Mouse (Mus musculus) heart, embryonic 16.5 days (tissue): ENCODE measurements around the gene Hadhb. TPM values are rescaled to one million over a fixed set of nuclear protein-coding genes. Genes with fewer than 3 reads are reported as not detected.

Experiments used
- ATAC-seq: fragments of 200-750 bp; cut with Nextera tagmentation; replicated peaks from 2 replicates; pipeline ENCODE4 v1.8.0; 2017; ENCODE audit warnings: moderate number of reproducible peaks; ENCODE audit not compliant: insufficient read depth, low FRiP score; ENCODE audit errors: extremely low read depth
- H3K27ac ChIP-seq: fragments of 300-500 bp; sonication (generic); 2 replicates; pipeline ENCODE4 v1.5.1; 2014; ENCODE audit warnings: mild to moderate bottlenecking, low read length, control low read depth, moderate library complexity
- H3K27me3 ChIP-seq: fragments of 300-500 bp; sonication (generic); 2 replicates; pipeline ENCODE4 v1.6.1; 2014; ENCODE audit warnings: low read length, mixed read lengths; ENCODE audit not compliant: control insufficient read depth, insufficient read depth
- H3K36me3 ChIP-seq: fragments of 300-500 bp; sonication (generic); 2 replicates; pipeline ENCODE4 v1.6.1; 2014; ENCODE audit not compliant: control insufficient read depth, insufficient read depth
- H3K4me1 ChIP-seq: fragments of 300-500 bp; sonication (generic); 2 replicates; pipeline ENCODE4 v1.6.1; 2014; ENCODE audit warnings: low read length, mixed read lengths; ENCODE audit not compliant: control insufficient read depth, insufficient read depth
- H3K4me2 ChIP-seq: fragments of 300-500 bp; sonication (generic); 2 replicates; pipeline ENCODE4 v1.6.1; 2014; ENCODE audit warnings: low read depth, mild to moderate bottlenecking, control low read depth, low read length
- H3K4me3 ChIP-seq: fragments of 300-500 bp; sonication (generic); 2 replicates; pipeline ENCODE4 v1.5.1; 2014; ENCODE audit warnings: mild to moderate bottlenecking, control low read depth, low read length
- H3K9ac ChIP-seq: fragments of 300-500 bp; sonication (generic); 2 replicates; pipeline ENCODE4 v1.6.1; 2014; ENCODE audit warnings: low read length, control low read depth
- H3K9me3 ChIP-seq: fragments of 300-500 bp; sonication (generic); replicated peaks from 2 replicates; pipeline ENCODE4 v1.6.1; 2016; ENCODE audit warnings: low read length; ENCODE audit not compliant: control insufficient read depth
- WGBS: fragments of 180-500 bp; shearing (Covaris S2); extraction: QIAGEN DNeasy Blood & Tissue Kit; methylation state at CpG from one replicate; pipeline ENCODE4 v1.1.7; 2014; 5-methylcytosine and 5-hydroxymethylcytosine counted together
- polyA plus RNA-seq: library from polyadenylated mRNA; unstranded; fragments of >200 nt; fragmentation: Nextera tagmentation; extraction: Ambion mirVana; gene quantifications from 2 replicates; pipeline ENCODE4 v1.2.1, GENCODE M21; 2015

The Hadhb gene
- 490 and 509 TPM in 2 replicates for polyA plus RNA-seq

DNA sequence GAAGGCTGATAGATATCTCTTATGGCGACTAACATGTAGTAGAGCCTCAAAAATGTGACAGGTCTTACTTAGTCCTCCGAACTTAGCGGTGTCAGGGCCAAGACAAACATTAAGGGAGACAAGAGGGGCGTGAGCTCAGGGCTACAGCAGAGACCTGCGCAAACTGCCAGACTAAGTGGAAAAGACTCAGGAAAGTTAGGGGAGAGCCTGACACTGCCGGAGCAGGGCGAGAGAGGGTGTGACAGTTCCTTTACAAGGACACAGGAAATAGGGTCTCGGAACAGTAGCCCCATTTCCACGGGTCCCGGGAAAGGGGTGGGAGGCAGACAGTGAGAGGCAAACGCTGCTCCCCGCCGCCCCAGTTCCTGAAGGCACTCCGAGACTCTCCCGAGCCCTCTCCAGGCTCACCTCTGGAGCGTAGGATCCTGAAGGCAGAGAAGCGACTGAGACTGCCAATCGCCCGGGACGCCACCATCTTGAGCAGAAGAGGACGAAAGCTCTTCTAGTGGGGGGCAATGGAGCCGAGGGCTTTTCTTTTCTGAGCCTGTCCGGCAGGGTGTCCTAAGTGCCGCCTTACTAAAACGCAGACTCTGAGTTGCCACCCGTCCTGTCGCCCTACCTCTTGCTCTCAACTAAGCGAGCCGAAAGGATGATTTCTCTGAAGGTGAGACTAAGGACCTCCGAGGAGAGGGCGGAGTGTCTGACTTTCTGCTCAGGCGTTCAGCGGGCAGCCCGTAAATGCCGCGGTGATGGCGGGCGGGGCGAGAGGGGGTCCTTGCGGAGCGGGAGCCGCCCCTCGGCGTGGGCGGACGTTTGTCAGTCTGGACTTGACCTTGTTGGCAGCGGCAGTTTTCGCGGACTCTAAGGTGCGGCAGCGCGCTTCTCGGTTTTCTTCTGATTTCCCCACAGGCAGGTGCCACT is at the start of gene Hadhb, which contains the start of gene Hadha:
Gene Hadhb, plus strand, starts transcription at position 775 of the 921 bp plus-strand sequence.
Gene Hadha, minus strand, starts transcription at position 689 of the 921 bp plus-strand sequence.
- peak within 1 kb of the TSS; percentile 96 for H3K9ac ChIP-seq
- peak within 1 kb of the TSS; percentile 84 for H3K4me2 ChIP-seq
- H3K27ac ChIP-seq, result peak within 1 kb of the TSS; percentile 95
- ATAC-seq, result peak; percentile 88
- H3K4me1 ChIP-seq, result peaks cover 39% of the 10 kb centered on the region
- no peaks in the 10 kb centered on the region for H3K36me3 ChIP-seq
- H3K9me3 ChIP-seq, result no peaks in the 10 kb centered on the region
- peak within 1 kb of the TSS; percentile 94 for H3K4me3 ChIP-seq
- H3K27me3 ChIP-seq, result no peaks in the 10 kb centered on the region
- 0% methylated on average over 46 of the region's 53 CpGs for WGBS

GRCm38 (mm10) chr5:30105668-30106300 is 49.3 kb upstream of the Hadhb start, which contains the start of gene 3110082J24Rik:
Gene 3110082J24Rik (minus strand): TSS chr5:30106086.
- Histone ChIP-seq H3K27me3 (peaks cover 65% of the 10 kb centered on the region), H3K9me3 (no peaks in the 10 kb centered on the region), H3K36me3 (no peaks in the 10 kb centered on the region), H3K4me2 (peak within 1 kb of the TSS; percentile 88), H3K4me1 (peaks cover 16% of the 10 kb centered on the region), H3K4me3 (peak within 1 kb of the TSS; percentile 56), H3K9ac (peak within 1 kb of the TSS; percentile 56), H3K27ac (no peak within 1 kb of the TSS)
- ATAC-seq, result no peak
- 2% methylated on average over 28 of the region's 29 CpGs for WGBS

DNA sequence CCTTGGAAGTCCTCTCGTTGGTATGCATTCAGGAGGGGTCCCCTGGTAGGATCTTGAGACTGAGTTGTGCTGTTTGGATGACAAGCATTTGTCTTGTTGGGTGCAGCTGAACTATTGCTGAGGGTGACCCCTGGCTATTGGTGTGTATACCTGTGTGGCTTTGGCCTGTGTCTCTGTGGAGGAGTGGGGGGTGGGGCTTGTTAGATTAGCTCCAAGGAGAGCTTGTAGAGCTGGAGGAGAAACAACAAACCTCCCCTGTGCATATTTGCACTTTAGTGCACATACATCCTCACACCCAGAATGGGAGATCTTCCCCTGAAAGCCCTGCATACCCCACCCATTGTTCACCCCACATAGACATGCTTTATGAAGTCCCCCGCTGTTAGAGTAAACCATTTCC is 48.3 kb upstream of the Hadhb start:
- Histone ChIP-seq H3K4me2 (no peak overlapping the region), H3K36me3 (no peaks in the 10 kb centered on the region), H3K9me3 (no peaks in the 10 kb centered on the region), H3K27ac (no peak overlapping the region), H3K9ac (no peak overlapping the region), H3K4me3 (no peak overlapping the region), H3K27me3 (peaks cover 69% of the 10 kb centered on the region), H3K4me1 (peaks cover 23% of the 10 kb centered on the region)
- 20% methylated on average over 2 of the region's 2 CpGs for WGBS
- no peak for ATAC-seq

GRCm38 (mm10) chr5:30107186-30107585 is 47.9 kb upstream of the Hadhb start:
- no peak overlapping the region for H3K4me3 ChIP-seq
- ATAC-seq, result no peak
- no peak overlapping the region for H3K27ac ChIP-seq
- H3K27me3 ChIP-seq, result peaks cover 73% of the 10 kb centered on the region
- H3K9me3 ChIP-seq, result no peaks in the 10 kb centered on the region
- H3K36me3 ChIP-seq, result no peaks in the 10 kb centered on the region
- peaks cover 23% of the 10 kb centered on the region for H3K4me1 ChIP-seq
- WGBS, result 15% methylated on average over 7 of the region's 7 CpGs
- H3K9ac ChIP-seq, result no peak overlapping the region
- H3K4me2 ChIP-seq, result no peak overlapping the region

DNA sequence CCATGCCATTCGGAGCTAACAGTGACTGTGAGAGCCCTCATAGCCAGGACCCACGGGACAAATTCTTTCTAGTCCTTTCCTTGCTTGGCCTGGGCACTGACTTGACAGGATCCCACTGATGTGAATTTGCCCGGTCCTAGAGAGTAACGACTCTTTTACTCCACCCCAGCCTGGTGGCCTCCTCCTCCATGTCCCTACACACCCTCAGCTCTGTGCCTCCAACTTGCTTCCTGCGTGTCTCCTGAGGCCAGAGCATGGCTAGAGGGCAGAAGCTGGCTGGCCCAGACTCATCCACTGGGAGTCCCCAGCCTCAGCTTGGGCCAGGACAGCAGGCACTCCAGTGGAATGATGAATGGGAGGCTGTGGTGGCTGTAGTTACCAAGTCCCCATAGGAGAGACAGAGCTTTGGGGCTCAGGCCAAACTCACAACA is 47.4 kb upstream of the Hadhb start:
- Histone ChIP-seq H3K4me1 (peaks cover 23% of the 10 kb centered on the region), H3K36me3 (no peaks in the 10 kb centered on the region), H3K27ac (no peak overlapping the region), H3K9me3 (no peaks in the 10 kb centered on the region), H3K27me3 (peaks cover 76% of the 10 kb centered on the region), H3K9ac (no peak overlapping the region), H3K4me3 (no peak overlapping the region), H3K4me2 (no peak overlapping the region)
- 15% methylated on average over 5 of the region's 5 CpGs for WGBS
- no peak for ATAC-seq

GRCm38 (mm10) chr5:30108233-30108632 is 46.8 kb upstream of the Hadhb start:
- H3K9me3 ChIP-seq, result no peaks in the 10 kb centered on the region
- H3K27me3 ChIP-seq, result peaks cover 79% of the 10 kb centered on the region
- H3K27ac ChIP-seq, result no peak overlapping the region
- H3K9ac ChIP-seq, result no peak overlapping the region
- no peak for ATAC-seq
- H3K4me2 ChIP-seq, result no peak overlapping the region
- H3K4me3 ChIP-seq, result no peak overlapping the region
- WGBS, result 84% methylated on average over 5 of the region's 6 CpGs
- no peaks in the 10 kb centered on the region for H3K36me3 ChIP-seq
- peaks cover 23% of the 10 kb centered on the region for H3K4me1 ChIP-seq

GRCm38 (mm10) chr5:30109899-30110298 is 45.1 kb upstream of the Hadhb start:
- no peak overlapping the region for H3K4me2 ChIP-seq
- peaks cover 29% of the 10 kb centered on the region for H3K4me1 ChIP-seq
- 72% methylated on average over 2 of the region's 2 CpGs for WGBS
- H3K4me3 ChIP-seq, result no peak overlapping the region
- no peak overlapping the region for H3K9ac ChIP-seq
- H3K36me3 ChIP-seq, result no peaks in the 10 kb centered on the region
- peaks cover 76% of the 10 kb centered on the region for H3K27me3 ChIP-seq
- no peaks in the 10 kb centered on the region for H3K9me3 ChIP-seq
- H3K27ac ChIP-seq, result no peak overlapping the region
- ATAC-seq, result no peak

GRCm38 (mm10) chr5:30110371-30111060 is 44.5 kb upstream of the Hadhb start:
- H3K27ac ChIP-seq, result no peak overlapping the region
- peaks cover 74% of the 10 kb centered on the region for H3K27me3 ChIP-seq
- 11% methylated on average over 21 of the region's 22 CpGs for WGBS
- peaks cover 24% of the 10 kb centered on the region for H3K4me1 ChIP-seq
- H3K9ac ChIP-seq, result 0 out of 2 replicates have a peak overlapping the region, but pooled peaks have one; percentile 20
- H3K36me3 ChIP-seq, result no peaks in the 10 kb centered on the region
- H3K9me3 ChIP-seq, result no peaks in the 10 kb centered on the region
- no peak for ATAC-seq
- H3K4me3 ChIP-seq, result peak overlapping the region; percentile 1
- H3K4me2 ChIP-seq, result peak overlapping the region; percentile 52
